Mouse (Mus musculus) kidney, embryonic 16.5 days (tissue): ENCODE results near the gene Cenpb. TPM values are rescaled to one million over a fixed set of nuclear protein-coding genes. Genes with fewer than 3 reads are reported as not detected.

Experiments used
- ATAC-seq: fragments of 200-750 bp; cut with Nextera tagmentation; 2 replicates; pipeline ENCODE4 v1.8.0; 2017; ENCODE audit warnings: moderate TSS enrichment; ENCODE audit not compliant: low FRiP score, low TSS enrichment
- H3K27ac ChIP-seq: fragments of 300-500 bp; sonication (generic); 2 replicates; pipeline ENCODE4 v1.5.1; 2014; ENCODE audit warnings: low read length
- H3K27me3 ChIP-seq: fragments of 300-500 bp; sonication (generic); 2 replicates; pipeline ENCODE4 v1.6.1; 2014; ENCODE audit warnings: low read length, control low read depth, mixed read lengths; ENCODE audit not compliant: insufficient read depth
- H3K36me3 ChIP-seq: fragments of 300-500 bp; sonication (generic); 2 replicates; pipeline ENCODE4 v1.6.1; 2014; ENCODE audit warnings: low read length, control low read depth, mixed read lengths; ENCODE audit not compliant: insufficient read depth
- H3K4me1 ChIP-seq: fragments of 300-500 bp; sonication (generic); 2 replicates; pipeline ENCODE4 v1.6.1; 2014; ENCODE audit warnings: low read length, control low read depth, mixed read lengths; ENCODE audit not compliant: insufficient read depth
- H3K4me2 ChIP-seq: fragments of 300-500 bp; sonication (generic); replicated peaks from 2 replicates; pipeline ENCODE4 v1.6.1; 2014; ENCODE audit warnings: low read depth, low read length
- H3K4me3 ChIP-seq: fragments of 300-500 bp; sonication (generic); 2 replicates; pipeline ENCODE4 v1.5.1; 2014; ENCODE audit warnings: mild to moderate bottlenecking, low read length
- H3K9ac ChIP-seq: fragments of 300-500 bp; sonication (generic); replicated peaks from 2 replicates; pipeline ENCODE4 v1.6.1; 2014; ENCODE audit warnings: low read length
- H3K9me3 ChIP-seq: fragments of 300-500 bp; sonication (generic); 2 replicates; pipeline ENCODE4 v1.6.1; 2016; ENCODE audit warnings: low read length, control low read depth
- WGBS: fragments of 180-500 bp; shearing (Covaris S2); extraction: QIAGEN DNeasy Blood & Tissue Kit; methylation state at CpG from one replicate; pipeline ENCODE4 v1.1.7; 2014; 5-methylcytosine and 5-hydroxymethylcytosine counted together
- polyA plus RNA-seq: library from polyadenylated mRNA; unstranded; fragments of >200 nt; fragmentation: Nextera tagmentation; extraction: Ambion mirVana; gene quantifications from 2 replicates; pipeline ENCODE4 v1.2.1, GENCODE M21; 2015

The Cenpb gene
- polyA plus RNA-seq, 1 experiment from 2014 or later, result 9.7 TPM

DNA sequence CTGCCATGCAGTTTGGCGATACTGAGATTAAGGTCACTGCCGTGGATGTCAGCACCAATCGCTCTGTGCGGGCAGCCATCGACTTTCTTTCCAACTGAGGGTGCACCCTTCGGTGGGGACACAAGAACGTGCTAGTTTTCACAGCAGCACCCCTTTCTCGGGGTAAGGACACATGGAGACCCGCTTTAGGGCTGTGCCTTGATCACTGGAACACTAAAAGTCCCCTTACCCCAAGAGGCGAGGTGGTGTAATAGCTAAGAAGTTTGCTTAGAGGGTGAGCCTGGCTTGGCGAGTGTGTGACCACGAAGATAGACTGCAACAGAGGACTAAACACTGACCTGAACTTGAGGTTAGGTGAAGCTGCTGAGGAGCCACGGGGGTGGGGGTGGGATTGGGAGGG lies 34.7 kb downstream of the Cenpb start:
- no peaks in the 10 kb centered on the region for H3K27me3 ChIP-seq
- H3K4me2 ChIP-seq, result no peak overlapping the region
- no peak overlapping the region for H3K9ac ChIP-seq
- ATAC-seq, result no peak
- H3K36me3 ChIP-seq, result peaks cover 61% of the 10 kb centered on the region
- WGBS, result 58% methylated on average over 13 of the region's 13 CpGs
- peaks cover 16% of the 10 kb centered on the region for H3K4me1 ChIP-seq
- H3K4me3 ChIP-seq, result no peak overlapping the region
- no peaks in the 10 kb centered on the region for H3K9me3 ChIP-seq
- H3K27ac ChIP-seq, result no peak overlapping the region

DNA sequence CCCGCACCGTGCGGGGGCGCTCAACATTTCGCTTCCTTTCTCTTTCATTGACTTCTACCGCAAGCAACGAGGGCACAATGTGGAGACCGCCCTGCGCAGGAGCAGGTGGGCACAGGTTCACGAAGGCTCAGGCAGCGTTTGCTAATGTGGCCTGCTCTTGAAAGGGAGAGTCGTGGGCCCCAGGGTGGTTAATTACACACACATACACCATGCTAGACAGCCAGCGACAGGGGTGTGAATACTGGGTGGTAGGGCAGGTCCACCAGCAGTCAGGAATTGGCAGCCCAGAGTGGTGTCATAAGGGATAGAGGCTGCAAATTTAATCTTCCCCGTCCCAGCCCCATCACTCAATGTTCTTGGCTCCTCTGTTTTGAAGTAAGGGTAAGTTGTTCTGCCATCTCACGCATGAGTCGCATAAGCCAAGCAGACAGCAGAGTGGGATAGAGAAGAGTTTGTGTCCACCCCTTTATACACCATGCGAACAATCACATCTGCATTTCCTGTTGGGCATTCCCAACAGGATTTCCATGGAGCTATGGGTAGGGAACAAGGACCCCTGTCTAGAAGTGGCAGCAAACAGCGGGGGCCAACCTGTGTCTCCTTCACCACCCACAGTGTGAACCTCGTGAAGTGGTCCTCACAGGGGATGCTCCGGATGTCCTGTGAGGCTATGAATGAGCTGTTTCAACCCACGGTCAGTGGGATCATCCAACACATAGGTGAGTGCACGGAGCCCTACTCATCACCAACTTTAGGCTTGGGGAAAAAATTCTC lies 36.7 kb downstream of the Cenpb start:
- WGBS, result 71% methylated on average over 22 of the region's 22 CpGs
- Histone ChIP-seq H3K4me3 (no peak overlapping the region), H3K27me3 (no peaks in the 10 kb centered on the region), H3K27ac (no peak overlapping the region), H3K9me3 (no peaks in the 10 kb centered on the region), H3K4me1 (peaks cover 16% of the 10 kb centered on the region), H3K4me2 (0 out of 2 replicates have a peak overlapping the region, but pooled peaks have one; percentile 3), H3K9ac (no peak overlapping the region), H3K36me3 (peaks cover 54% of the 10 kb centered on the region)
- ATAC-seq, result no peak

- Histone ChIP-seq H3K9me3 (no peaks in the 10 kb centered on the region), H3K4me3 (no peak overlapping the region), H3K4me2 (0 out of 2 replicates have a peak overlapping the region, but pooled peaks have one; percentile 3), H3K27ac (peak overlapping the region; percentile 29; the same call in 1 of the 2 replicates), H3K36me3 (peaks cover 54% of the 10 kb centered on the region), H3K4me1 (peaks cover 16% of the 10 kb centered on the region), H3K9ac (no peak overlapping the region), H3K27me3 (no peaks in the 10 kb centered on the region)
- 31% methylated on average over 18 of the region's 18 CpGs for WGBS
- ATAC-seq, result peak; percentile 73
Measured at GRCm38 (mm10) chr2:131142592-131142991, 37.3 kb downstream of the Cenpb start.

DNA sequence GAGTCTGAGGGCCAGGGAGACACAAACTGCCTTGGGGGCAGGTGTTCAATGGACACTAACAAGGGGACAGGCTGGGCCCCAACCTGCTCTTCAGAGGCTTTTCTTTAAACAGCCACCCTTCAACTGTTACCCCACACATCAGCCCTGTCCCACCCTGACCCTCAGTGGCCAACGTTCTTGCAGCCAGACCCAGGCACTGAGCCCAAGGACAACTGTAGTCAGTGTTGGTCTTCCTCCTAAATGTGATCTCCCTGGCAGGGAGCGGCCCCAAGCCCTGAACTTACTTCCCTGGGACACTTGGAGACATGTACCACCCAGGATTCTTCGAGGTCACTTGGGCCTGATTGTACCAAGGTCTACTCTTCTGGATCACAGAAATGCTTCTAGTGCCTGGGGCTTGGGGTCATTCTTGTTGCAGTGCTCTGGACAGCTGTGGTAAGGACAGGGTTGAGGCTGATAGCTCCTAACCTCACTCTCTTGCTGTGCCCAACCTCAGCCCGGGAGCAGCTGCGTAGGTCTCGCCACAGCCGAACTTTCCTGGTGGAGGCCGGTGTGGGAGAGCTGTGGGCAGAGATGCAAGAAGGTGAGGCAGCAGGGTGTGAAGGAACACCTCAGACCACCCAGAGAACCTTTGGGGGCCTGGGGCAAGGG lies 38.4 kb downstream of the Cenpb start:
- H3K9ac ChIP-seq, result no peak overlapping the region
- ATAC-seq, result no peak
- H3K4me2 ChIP-seq, result no peak overlapping the region
- peaks cover 46% of the 10 kb centered on the region for H3K36me3 ChIP-seq
- H3K4me3 ChIP-seq, result no peak overlapping the region
- no peaks in the 10 kb centered on the region for H3K27me3 ChIP-seq
- peaks cover 16% of the 10 kb centered on the region for H3K4me1 ChIP-seq
- no peak overlapping the region for H3K27ac ChIP-seq
- H3K9me3 ChIP-seq, result no peaks in the 10 kb centered on the region
- 76% methylated on average over 8 of the region's 8 CpGs for whole genome bisulfite sequencing

- no peak for ATAC-seq
- peaks cover 16% of the 10 kb centered on the region for H3K4me1 ChIP-seq
- 62% methylated on average over 5 of the region's 5 CpGs for WGBS
- no peak overlapping the region for H3K4me3 ChIP-seq
- H3K9me3 ChIP-seq, result no peaks in the 10 kb centered on the region
- peak overlapping the region; percentile 53 for H3K27ac ChIP-seq
- no peak overlapping the region for H3K9ac ChIP-seq
- no peaks in the 10 kb centered on the region for H3K27me3 ChIP-seq
- H3K4me2 ChIP-seq, result no peak overlapping the region
- peaks cover 39% of the 10 kb centered on the region for H3K36me3 ChIP-seq
Measured at GRCm38 (mm10) chr2:131140533-131140905, 39.3 kb downstream of the Cenpb start.

DNA sequence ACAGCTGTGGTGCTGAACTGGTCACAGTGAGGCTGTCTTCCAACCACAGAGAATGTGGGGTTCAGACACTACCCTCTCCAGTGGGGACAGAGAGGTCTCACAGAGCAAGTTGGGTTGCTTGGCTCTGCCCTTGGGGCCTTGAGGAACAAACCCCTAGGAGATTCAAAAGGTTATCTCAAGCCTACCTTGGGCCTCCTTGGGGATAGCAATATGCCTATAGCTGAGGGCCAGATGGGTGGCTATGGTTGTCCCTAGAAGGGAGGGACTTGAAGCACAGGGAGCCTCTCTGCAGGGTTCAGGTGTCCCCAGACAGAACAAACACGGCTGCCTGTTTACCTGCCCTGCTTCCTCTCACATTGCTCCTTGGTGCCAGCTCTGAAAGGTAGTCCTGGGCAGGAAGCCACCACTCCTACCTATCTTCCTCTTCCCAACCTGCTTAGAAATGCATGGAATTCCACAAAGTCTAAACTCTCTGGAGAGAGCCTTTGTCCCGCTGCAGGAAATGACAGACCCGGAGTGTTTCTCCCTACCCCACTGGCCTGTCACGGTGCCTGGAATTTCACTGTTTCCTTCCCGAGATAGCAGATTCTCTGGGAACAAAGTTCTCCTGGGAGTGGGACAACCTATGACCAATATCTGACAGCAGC lies 39.9 kb downstream of the Cenpb start:
- Histone ChIP-seq H3K9me3 (no peaks in the 10 kb centered on the region), H3K4me2 (no peak overlapping the region), H3K27ac (peak overlapping the region; percentile 72), H3K9ac (no peak overlapping the region), H3K36me3 (peaks cover 34% of the 10 kb centered on the region), H3K27me3 (no peaks in the 10 kb centered on the region), H3K4me3 (no peak overlapping the region), H3K4me1 (peaks cover 18% of the 10 kb centered on the region)
- WGBS, result 43% methylated on average over 5 of the region's 5 CpGs
- no peak for ATAC-seq

- WGBS, result 90% methylated on average over 5 of the region's 5 CpGs
- peaks cover 18% of the 10 kb centered on the region for H3K4me1 ChIP-seq
- H3K27ac ChIP-seq, result no peak overlapping the region
- H3K9me3 ChIP-seq, result no peaks in the 10 kb centered on the region
- no peak overlapping the region for H3K9ac ChIP-seq
- peaks cover 26% of the 10 kb centered on the region for H3K36me3 ChIP-seq
- H3K27me3 ChIP-seq, result no peaks in the 10 kb centered on the region
- ATAC-seq, result no peak
- H3K4me2 ChIP-seq, result no peak overlapping the region
- no peak overlapping the region for H3K4me3 ChIP-seq
Measured at GRCm38 (mm10) chr2:131139287-131139686, 40.6 kb downstream of the Cenpb start.

DNA sequence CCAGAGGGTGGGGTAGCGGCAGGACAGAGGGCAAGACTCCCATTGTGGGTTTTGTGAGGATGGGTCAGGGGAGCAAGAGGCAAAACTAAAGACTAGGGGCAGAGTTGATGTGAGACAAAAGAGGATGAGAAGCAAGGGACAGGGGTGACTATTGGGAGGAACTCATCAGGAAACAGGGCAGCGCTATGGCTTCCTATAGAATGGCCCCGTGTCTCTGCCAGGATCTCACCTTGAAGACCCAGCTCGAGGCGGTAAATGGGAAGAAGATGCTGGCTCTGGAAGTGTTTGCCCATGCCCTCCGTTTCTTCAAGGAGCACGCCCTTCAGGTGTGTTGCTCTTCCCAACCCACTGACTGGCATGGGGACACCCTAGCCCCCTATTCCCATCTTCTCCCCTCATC lies 41.1 kb downstream of the Cenpb start:
- 92% methylated on average over 7 of the region's 7 CpGs for WGBS
- no peaks in the 10 kb centered on the region for H3K9me3 ChIP-seq
- no peaks in the 10 kb centered on the region for H3K27me3 ChIP-seq
- no peak overlapping the region for H3K27ac ChIP-seq
- H3K4me1 ChIP-seq, result peaks cover 18% of the 10 kb centered on the region
- H3K4me3 ChIP-seq, result no peak overlapping the region
- no peak overlapping the region for H3K9ac ChIP-seq
- H3K4me2 ChIP-seq, result no peak overlapping the region
- no peak for ATAC-seq
- H3K36me3 ChIP-seq, result peaks cover 23% of the 10 kb centered on the region

DNA sequence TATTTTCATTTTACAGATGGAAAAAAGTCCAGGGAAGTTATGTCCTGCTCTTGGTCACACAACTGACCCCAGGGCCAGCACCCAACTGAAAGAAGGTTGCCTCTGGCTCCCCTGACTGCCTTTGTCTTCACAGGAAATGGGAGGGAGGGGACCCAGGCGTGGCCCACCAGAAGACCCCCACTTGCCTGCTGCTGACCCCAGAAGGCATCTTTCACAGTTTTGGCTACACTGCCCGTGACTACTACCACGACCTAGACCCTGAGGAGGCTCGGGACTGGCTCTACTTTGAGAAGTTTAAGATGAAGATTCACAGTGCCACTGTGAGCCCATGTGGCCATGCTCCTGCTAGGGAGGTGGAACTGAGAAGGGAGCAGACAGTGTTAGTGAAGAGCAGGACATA lies 41.6 kb downstream of the Cenpb start:
- Histone ChIP-seq H3K4me2 (no peak overlapping the region), H3K9me3 (no peaks in the 10 kb centered on the region), H3K4me3 (no peak overlapping the region), H3K27me3 (no peaks in the 10 kb centered on the region), H3K36me3 (peaks cover 19% of the 10 kb centered on the region; the same call in 1 of the 2 replicates), H3K9ac (no peak overlapping the region), H3K27ac (no peak overlapping the region), H3K4me1 (peaks cover 18% of the 10 kb centered on the region)
- no peak for ATAC-seq
- 79% methylated on average over 4 of the region's 4 CpGs for WGBS
